Mouse (Mus musculus) heart, postnatal 0 days (tissue): Measurements from ENCODE around the gene Tfdp2.

ENCODE experiments used
- CTCF ChIP-seq: IDR thresholded peaks from 2 replicates; pipeline ENCODE4 v1.5.1; 2016; ENCODE audit warnings: antibody characterized with exemption, control low read depth, low read depth
- EP300 ChIP-seq: IDR thresholded peaks from 2 replicates; pipeline ENCODE4 v1.6.1; 2016; ENCODE audit warnings: antibody characterized with exemption, low read depth

DNA sequence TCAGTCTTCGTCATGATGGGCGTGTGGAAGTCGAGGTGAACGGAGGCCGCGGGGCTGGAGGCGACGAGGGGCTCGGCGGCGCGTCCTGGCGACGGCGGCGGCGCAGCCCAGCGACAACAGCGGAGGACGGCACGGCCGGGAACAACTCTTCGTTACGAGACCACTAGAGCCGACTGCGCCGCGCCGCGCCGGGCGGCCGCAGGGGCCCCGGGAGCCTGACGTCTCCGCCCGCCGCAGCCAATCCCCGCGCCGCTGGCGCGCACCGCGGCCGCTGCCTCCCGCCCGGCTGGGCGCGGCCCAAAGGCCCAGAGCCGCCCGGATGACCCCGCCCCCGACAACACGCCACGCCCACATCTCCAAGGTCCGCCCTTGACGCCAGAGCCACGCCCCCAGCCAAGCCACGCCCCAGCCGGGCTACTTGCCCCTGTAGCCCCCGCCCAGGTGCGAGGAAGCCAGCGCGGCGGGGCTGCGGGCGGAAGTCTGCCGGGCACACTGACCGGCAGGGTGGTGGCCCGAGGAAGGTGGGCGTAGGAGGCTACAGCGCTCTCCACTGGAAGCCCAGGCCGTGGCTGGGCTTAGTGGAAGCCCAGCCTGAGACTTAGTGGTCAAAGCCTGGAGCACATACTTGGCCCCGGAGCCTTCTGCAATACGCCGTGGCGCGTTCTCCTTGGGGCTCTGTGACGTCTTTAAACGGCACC is 168.2 kb downstream of the Tfdp2 start, which contains the start of gene Atp1b3:
- TF ChIP-seq EP300, result no peak
- no peak for TF ChIP-seq CTCF
